Mouse (Mus musculus) T-helper 2 cell (primary cell): ENCODE results near the gene Nmi.

Experiments
- in situ Hi-C: fragments of 300-600 bp; cut with MboI, MseI; formaldehyde crosslinking; loops from one replicate; pipeline ENCODE4 v1.15.1; 2025; ENCODE audit warnings: high pct_unique_total_duplicates

The Nmi gene

DNA sequence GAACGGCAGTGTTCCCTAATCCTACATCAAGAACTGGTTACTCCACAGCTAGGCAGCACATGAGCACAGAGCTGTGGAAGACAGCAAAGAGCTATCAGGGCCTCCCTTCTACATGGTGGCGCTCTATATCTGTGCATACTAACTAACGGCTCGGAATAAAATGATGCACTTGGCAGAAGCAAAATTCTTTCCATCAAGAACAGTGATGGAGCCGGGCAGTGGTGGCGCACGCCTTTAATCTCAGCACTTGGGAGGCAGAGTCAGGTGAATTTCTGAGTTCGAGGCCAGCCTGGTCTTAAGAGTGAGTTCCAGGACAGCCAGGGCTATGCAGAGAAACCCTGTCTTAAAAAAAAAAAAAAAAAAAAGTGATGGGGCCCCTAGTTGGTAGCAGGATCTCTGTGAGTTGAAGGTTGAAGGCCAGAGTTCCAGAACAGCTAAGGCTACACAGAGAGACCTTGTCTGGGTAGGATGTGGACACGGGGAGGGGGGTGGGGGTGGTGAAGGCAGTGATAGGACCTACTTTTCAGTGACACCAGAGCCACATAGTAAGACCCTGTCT lies at the start of gene Nmi:
Nmi (minus strand) TSS at position 85 of the 559 bp plus-strand sequence.
- in situ Hi-C loops, result no loop called here

DNA sequence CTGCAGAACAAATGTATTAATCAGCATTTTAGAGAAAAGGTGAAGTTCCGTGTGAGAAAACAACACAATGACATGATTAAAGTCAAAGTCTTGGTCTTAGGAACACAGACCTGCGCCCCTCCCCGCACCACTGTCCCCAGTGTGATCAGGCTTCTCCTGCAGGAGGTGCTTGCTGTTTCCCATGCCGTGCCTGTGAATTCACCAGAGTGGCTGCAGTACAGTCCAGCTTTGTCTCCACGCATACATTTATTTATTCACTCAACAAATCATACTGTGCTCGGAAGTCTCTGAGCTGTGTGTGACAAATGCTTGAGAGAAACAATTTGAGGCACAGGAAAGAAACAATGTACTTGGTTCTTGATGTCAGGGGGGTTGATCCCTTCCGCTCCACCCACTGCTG lies 43.1 kb upstream of the Nmi start:
- in situ Hi-C loops, result loop anchor here (25.0 kb wide), 1 partner anchor 304 kb away; no protein-coding TSS in a partner anchor

DNA sequence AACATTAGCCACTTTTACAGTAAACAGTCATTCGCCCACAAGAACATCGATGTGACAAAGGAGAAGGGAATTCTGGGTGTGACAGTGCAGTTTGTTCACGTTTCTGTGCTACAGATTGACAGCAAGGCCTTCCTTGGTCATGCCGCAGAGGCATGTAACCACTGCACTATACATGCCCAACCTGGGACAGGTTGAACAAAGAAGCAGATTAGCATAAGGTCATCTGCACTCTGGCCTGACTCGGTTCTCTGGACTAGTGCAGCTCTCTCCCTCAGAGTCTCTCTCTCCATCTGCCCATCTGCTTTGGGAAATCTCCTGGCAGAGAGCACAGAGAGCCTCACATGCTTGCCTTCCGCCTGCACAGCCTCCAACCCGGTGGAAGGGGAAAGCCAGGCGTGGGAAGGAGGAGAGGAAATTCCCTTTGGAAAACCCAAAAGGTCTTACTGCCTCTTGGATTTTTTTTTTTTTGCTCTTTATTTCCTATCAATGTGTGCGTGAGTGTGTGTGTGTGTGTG lies 40.1 kb upstream of the Nmi start:
- in situ Hi-C loops, result loop anchor here (25.0 kb wide), 1 partner anchor 301 kb away; no protein-coding TSS in a partner anchor

DNA sequence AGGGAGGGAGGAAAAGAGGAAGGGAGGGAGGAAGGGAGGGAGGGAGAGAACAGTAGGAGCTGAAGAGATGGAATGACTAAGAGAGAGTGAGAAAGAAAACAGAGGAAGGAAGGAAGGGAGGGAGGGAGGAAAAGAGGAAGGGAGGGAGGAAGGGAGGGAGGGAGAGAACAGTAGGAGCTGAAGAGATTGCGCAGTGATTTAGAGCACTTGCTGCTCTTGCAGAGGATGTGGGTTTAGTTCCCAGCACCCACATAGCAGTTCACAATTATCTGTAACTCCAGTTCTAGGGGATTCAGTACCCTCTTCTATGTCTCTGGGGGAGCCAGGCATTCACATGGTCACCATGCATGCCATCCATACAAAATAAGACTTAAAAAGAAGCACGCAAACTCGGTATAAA lies 38.5 kb upstream of the Nmi start:
- in situ Hi-C loops, result loop anchor here (25.0 kb wide), 1 partner anchor 300 kb away; no protein-coding TSS in a partner anchor

DNA sequence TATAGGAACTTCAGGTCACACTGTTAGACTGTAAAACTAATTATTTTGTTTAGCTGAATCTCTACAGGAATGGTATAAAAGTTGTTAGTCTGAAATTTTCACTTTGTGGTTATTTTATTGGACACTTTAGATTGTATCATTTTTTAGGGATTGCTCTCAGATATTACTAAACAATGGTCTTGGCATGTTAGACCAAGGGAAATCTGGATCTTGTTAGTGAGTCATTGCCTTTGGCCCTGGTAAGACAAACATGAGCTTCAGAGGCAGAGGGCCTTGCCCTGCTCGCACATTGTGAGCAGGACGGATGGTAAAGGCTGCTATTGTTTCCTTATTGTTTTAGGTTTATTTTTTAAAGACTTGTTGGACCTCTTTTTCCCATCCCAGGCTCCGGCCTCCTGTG lies 33.1 kb upstream of the Nmi start:
- in situ Hi-C loops, result loop anchor here (25.0 kb wide), 1 partner anchor 294 kb away; no protein-coding TSS in a partner anchor

DNA sequence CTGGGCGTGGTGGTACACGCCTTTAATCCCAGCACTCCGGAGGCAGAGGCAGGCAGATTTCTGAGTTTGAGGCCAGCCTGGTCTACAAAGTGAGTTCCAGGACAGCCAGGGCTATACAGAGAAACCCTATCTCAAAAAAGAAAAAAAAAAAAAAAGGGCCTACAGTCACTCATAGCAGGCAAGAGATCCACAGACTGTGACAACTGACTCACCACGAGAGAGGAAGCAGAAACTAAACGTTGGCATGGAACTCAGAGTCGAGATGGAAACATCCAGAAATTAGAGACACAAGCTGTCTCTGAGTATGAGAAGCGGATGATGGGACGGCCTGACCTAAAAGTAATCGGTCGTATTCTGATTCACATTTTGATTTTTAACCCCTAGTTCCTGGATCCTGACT lies 29.0 kb upstream of the Nmi start:
- in situ Hi-C loops, result loop anchor here (25.0 kb wide), 1 partner anchor 290 kb away; no protein-coding TSS in a partner anchor

DNA sequence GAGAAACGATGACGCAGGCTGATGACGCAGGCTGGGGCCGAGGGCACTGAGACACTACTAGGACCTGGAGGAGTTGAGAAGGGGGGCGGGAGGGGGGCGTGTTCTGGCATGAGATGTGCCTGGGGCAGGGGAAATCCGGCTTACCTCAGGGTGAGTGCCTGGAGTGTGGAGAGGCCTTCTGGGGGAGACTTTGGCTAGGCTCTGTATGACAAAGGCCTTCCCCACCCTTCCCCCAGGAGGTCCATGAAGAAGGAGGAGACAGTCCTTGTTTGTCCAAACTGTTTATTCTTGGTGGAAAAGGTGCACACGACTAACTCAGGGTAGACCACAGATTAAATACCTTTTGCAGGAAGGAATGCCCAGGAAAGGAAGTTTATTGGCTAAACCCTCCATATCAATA lies 28.2 kb upstream of the Nmi start:
- in situ Hi-C loops, result loop anchor here (25.0 kb wide), 1 partner anchor 289 kb away; no protein-coding TSS in a partner anchor

DNA sequence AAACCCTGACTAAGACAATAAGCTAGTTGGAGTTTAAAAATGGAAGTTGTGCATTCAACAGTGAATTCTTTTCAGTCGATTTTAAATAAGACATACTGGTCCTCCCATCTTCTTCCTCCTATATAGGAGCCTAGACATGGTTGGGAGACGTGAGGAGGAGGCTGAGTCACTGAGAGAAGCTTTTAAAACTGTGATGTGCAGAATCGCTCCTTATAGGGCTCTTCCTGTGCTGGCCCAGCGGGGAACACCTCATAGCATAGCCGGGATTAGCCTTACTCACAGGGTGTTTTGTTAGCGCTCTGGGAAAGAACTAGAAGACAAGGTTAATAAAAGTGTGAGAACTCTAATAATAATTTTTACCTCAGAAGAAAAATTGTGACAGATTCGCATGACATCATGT lies 26.7 kb upstream of the Nmi start:
- in situ Hi-C loops, result loop anchor here (25.0 kb wide), 1 partner anchor 288 kb away; no protein-coding TSS in a partner anchor

DNA sequence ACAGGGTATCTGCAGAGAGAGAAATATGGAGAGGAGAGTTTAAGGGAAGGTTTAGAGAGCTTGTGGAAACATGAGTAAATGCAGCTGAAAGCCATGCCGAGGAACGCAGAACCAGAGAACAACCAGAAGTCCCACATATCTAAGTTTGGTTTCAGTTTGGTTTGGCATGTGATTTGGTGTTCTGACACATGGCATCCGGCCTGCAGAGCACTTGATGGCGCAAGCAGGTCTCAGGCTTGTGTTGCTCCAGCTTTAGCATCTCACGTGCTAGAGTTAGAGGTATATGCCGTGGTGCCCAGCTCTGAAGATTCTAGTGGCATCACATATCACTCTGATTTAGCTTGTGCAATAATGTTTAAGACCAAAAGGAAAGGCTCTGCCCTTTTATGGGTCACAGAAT lies 18.2 kb upstream of the Nmi start:
- in situ Hi-C loops, result no loop called here

DNA sequence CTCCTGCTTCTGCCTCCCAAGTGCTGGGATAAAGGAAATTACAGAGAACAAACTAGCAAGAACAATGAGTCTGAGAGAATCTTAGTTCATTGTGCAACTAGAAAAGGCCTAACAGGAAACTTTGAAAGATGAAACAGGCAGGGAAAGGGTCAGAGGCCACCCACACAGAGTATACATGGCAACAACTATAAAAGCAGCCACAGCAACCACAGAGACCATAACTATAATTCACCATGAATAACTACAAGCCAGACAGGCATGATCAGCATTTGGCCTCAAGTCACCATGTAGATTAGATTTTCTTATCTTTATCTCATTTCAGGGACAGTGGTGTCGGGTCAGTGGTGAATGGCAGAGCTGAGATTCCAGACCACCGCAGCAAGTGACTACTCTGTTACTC lies 16.3 kb upstream of the Nmi start:
- in situ Hi-C loops, result no loop called here

DNA sequence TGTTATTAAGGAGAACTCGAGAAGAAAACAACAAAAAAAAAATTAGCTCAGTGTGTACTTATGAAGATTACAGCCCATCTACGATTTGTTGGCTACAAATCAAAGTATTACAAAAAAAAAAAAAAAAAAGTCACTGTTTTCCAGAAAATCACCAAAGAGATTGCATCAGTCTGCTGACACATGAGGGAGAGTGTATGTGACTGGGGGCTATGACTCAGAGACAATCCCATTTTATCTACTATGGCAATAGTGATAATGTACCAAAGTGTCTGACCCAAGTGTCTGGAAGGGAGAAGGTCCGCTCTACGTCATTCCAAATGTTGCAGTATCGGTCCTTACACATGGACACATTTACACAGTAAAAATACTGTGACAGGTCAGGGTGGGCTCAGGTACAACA lies 13.4 kb upstream of the Nmi start:
- in situ Hi-C loops, result no loop called here

DNA sequence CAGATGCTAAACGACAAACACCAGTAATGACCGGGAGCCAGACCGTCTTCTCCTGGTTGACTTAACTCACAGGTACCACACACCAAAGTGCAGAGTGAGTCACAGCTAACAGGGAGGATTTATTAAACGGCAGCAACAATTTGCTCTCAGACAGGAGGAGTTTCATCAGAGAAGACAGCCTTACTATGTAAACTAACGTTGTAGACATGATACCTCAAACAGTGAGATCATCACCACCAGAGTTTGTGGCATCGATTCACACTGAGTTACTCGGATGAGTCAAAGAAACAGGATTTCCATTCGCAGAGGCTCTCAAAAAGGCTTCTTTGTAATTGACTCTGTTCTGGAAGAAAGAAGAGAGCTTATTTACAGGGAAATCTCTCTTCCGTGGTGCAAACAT lies 12.9 kb upstream of the Nmi start:
- in situ Hi-C loops, result no loop called here

DNA sequence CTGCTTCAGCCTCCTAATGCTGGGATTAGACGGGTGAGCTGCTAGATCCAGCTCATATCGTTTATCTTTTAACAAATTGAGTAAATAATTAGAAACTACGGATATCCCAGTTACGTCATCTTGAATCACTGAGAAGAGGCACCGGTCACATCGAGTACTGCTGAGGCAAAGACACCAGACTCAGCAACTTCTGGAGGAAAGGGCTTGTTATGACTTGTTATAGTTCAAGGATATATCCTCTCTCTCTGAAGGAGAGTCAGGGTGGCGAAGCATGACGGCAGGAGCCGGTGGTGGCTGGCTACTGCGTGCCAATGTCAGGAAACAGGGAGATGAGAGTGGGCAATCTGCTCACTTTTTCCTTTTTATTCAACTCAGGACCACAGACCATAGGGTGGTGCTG lies 11.9 kb upstream of the Nmi start:
- in situ Hi-C loops, result no loop called here

DNA sequence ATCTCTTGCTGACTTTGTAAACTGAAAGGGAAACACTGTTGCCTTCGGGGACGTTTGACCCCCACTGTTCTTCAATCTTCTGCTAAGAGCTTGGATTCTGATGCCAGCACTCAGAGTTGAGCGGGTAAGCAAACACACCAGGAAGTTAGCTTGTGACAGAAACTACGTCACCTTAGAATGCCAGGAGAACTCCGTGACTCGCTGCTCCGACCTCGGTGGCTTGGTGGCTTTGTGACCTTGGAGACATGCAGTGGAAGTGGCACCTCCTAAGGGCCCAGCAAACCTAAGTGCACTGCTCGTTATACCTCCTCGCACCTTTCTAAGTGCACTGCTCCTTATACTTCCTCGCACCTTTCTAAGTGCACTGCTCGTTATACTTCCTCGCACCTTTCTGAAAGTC lies 9.0 kb upstream of the Nmi start:
- in situ Hi-C loops, result no loop called here

DNA sequence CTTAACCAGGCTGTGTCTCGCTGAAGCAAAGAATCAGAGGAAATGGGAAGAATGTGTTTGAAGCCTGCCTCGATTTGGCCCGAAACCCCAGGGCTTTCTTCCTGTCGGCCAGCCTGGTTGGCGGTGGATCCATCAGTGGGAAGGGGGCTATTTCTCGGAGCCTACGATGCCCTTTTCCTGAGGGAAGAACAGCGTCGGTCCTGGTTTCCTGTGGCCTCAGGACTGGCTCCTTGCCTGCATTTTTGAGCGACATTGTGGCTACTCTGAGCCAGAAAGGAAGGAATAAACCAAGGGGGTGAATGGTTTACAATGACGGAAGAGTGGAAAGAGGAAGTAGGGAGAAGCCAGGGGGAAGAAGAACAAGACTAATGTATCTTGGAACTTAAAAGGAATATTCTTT lies 8.3 kb upstream of the Nmi start:
- in situ Hi-C loops, result no loop called here

DNA sequence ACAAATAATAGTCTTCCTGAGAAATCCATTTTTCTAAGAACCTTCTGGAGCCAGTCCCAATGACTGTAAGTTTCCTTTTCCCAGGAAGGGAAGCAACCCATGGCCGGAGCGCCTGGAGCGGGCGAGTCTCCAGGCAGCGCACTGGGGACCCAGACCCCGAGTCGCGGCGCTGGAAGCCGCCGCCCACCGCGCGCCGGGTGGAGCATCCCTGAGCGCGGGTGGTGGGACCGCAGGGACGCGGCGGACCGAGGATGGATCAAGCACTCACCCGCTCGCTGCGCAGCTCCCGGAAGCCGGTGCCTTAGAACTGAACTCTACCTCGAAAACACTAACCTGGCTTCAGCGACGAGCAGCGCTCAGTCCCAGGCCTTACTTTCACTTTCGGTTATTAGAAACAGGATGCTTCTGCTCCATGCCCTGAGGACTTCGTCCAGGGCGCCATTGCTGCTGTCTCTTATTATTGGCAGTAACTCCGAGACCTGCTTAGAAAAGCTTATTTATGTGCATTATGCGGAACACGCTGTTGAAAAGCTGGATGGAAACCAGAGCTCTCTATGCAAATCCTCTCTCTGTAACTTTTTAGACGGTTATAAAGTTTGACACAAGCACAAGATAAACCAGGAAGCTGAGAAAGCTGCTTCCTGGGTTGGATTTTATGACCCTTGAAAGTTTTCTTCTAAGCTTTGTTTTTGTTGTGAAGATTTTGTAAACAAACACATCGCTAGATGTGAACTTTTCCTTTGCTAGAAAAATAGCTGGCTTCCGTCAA lies 469 bp downstream of the Nmi start:
- in situ Hi-C loops, result no loop called here

DNA sequence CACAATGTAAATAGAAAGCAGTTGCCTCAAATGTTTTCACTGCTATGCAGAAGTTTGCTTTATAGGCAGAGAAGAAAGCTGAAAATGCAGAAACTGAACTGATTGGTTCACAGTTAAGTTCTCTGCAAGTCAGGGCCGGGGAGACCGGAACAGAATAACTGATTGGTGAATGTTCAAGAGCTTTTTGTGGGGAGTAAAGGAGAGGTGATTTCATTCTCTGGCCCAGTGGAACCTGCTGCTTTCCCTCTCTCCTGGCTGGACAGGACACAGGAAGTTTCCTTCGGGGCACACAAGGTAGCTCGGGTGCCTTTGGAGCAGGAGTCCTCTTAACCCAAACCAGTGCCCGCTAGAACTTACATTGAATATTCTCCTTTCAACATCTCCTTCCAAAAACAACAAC lies 1.2 kb downstream of the Nmi start:
- in situ Hi-C loops, result no loop called here

DNA sequence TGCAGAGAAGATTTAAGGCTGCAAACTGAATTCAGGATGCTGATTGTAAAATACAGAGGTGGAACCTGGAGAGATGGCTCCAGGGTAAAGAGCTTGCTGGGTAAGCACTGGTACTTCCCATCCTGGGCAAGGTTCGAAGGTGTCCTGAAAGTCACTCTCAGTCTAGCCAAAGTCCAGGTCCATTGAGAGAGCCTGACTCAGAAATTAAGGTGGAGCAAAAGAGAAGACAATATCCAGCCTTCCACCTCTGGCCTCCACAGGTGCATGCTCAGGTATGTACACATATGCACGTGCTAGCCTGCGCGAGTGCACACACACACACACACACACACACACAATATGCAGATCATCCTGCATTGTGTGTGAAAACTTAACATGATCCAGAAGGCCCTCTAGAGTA lies 2.4 kb downstream of the Nmi start:
- in situ Hi-C loops, result no loop called here

DNA sequence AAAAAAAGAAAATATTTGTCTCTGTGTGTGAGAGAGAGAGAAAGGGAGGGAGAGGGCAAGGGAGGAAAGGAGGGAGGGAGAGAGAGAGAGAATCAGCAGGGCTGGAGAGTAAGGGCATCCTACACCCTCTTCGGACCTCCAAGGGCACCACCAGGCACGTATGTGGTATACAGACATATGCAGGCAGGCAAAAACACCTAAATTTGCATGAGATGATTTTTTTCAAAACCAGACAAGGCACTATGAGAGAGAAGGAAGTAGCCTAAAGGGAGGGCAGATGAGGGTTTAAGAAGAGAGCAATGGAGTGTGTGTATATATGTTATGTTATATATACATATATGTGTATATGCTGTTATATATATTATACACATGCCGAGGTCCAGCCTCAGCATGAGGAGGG lies 6.0 kb downstream of the Nmi start:
- in situ Hi-C loops, result no loop called here

DNA sequence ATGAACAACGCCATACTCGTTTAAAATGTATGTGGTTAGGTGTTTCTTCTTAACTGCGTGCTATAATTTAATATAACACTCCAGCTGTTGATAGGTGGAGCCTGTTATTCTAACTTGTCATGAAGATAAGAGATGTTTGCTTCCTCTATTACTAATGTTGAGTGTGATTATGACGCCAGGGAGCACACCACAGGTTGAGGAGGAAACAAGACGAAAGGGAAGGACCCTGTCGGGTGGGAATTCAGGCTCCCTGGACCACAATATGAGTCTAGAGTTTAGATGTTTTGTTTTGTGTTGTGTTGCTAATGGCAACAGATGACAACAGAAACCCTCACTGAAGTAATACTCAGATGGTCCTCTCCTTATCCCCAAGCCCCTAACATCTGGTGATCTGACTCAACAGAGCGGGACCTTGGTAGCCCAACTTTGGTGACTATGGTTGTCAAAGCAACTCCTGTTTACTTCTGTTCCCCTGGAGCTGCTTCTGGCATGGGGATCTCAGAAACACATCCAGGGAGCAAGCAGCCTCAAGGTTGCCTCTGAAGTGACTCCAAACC lies 19.6 kb downstream of the Nmi start:
- in situ Hi-C loops, result no loop called here

DNA sequence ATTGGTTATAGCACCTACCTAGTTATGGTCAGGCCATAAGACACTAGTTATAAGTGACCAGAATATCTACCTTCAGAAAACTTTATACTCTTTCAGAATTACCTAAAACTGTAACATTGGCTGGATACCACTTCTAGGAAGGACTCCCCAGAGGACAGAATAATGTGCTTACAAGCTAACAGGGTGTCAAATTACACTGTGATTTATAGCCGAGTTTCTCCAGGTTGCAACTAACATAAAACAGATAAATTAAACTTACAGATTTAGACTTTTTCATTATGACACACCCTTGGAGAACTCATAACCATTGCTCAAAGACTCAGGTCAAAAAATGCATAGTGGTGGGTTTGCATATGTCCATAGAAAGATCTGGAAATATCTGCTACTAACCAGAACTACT lies 22.4 kb downstream of the Nmi start:
- in situ Hi-C loops, result no loop called here

DNA sequence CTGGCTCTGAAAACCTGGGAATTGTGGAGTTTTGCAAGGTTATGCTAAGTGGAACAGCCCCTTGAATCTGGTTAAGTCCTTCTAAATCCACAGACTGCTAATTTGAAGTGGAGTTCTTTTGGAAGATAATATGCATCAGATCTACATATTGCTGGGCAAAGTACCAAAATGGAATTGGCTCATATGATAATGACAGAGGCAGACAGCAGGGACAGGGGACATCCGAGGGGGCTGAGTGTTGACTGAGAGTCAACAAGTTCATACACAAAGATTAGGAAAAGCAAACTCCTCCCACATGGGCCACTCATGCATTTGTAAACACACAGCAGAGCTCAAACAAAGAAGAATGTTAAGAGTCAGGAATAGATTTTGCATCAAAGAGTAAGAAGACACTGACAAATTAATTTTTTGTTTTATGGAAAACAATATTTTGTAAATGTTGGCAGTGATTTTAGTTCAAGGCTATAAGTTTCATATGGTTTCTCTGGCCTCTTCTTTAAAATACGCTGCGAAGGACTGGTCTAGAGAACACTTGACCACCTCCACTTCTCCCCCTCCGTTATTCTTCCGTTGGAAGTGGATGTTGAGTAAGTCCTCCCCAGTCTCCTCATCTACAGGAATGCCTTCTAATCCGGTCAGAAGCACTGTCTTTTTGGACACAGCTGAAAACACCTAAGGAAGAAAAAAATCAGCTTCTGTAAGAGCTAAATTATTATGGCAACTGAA lies 25.0 kb downstream of the Nmi start:
- in situ Hi-C loops, result no loop called here
